Mouse (Mus musculus) forebrain, embryonic 13.5 days (tissue): ENCODE results near the gene Sarm1. TPM values are rescaled to one million over a fixed set of nuclear protein-coding genes. Genes with fewer than 3 reads are reported as not detected.

ENCODE experiments used
- ATAC-seq: fragments of 200-750 bp; cut with Nextera tagmentation; 2 replicates; pipeline ENCODE4 v1.8.0; 2017
- H3K27ac ChIP-seq: fragments of 300-500 bp; sonication (generic); 2 replicates; pipeline ENCODE4 v1.5.1; 2015; ENCODE audit warnings: inconsistent platforms, mild to moderate bottlenecking, moderate library complexity
- H3K27me3 ChIP-seq: fragments of 300-500 bp; sonication (generic); 2 replicates; pipeline ENCODE4 v1.6.1; 2015; ENCODE audit warnings: mild to moderate bottlenecking, inconsistent platforms
- H3K36me3 ChIP-seq: fragments of 300-500 bp; sonication (generic); 2 replicates; pipeline ENCODE4 v1.6.1; 2015; ENCODE audit warnings: mild to moderate bottlenecking, inconsistent platforms; ENCODE audit not compliant: poor library complexity, severe bottlenecking
- H3K4me1 ChIP-seq: fragments of 300-500 bp; sonication (generic); 2 replicates; pipeline ENCODE4 v1.6.1; 2015; ENCODE audit warnings: inconsistent platforms
- H3K4me2 ChIP-seq: fragments of 300-500 bp; sonication (generic); 2 replicates; pipeline ENCODE4 v1.6.1; 2015; ENCODE audit warnings: inconsistent platforms, mild to moderate bottlenecking, moderate library complexity
- H3K4me3 ChIP-seq: fragments of 300-500 bp; sonication (generic); 2 replicates; pipeline ENCODE4 v1.5.1; 2015; ENCODE audit warnings: mild to moderate bottlenecking, inconsistent platforms
- H3K9ac ChIP-seq: fragments of 300-500 bp; sonication (generic); 2 replicates; pipeline ENCODE4 v1.6.1; 2015; ENCODE audit warnings: mild to moderate bottlenecking, inconsistent platforms
- H3K9me3 ChIP-seq: fragments of 300-500 bp; sonication (generic); replicated peaks from 2 replicates; pipeline ENCODE4 v1.6.1; 2016; ENCODE audit warnings: inconsistent platforms
- WGBS: fragments of 180-500 bp; shearing (Covaris S2); methylation state at CpG from one replicate; pipeline ENCODE4 v1.1.7; 2015; 5-methylcytosine and 5-hydroxymethylcytosine counted together
- polyA plus RNA-seq: library from polyadenylated mRNA; unstranded; fragments of >200 nt; fragmentation: Nextera tagmentation; extraction: Ambion mirVana; gene quantifications from 2 replicates; pipeline ENCODE4 v1.2.1, GENCODE M21; 2015

The Sarm1 gene
- polyA plus RNA-seq, 1 experiment from 2014 or later, result 34.6 TPM

DNA sequence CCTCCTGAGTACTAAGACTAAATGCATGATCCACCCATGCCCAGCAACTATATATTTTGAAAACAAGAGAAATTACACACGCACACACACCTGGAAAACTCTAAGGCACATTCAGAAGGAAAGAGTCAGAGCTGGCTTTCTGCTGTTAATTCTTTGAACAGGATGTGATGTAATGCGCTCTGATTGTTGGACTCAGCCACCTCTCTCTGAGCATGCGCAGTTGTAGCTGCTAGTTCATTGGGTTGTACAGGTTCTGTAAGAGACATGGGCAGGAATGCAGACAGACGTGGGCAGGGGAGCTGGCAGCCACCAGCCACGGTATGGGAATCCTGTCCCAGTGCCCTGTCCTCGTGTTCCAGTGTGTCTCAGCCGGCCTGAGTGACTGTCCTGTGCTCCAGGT, 43.3 kb downstream of the Sarm1 start:
- no peak for ATAC-seq
- no peaks in the 10 kb centered on the region for H3K36me3 ChIP-seq
- no peaks in the 10 kb centered on the region for H3K9me3 ChIP-seq
- peaks cover 3% of the 10 kb centered on the region; the same call in 1 of the 2 replicates for H3K27me3 ChIP-seq
- no peaks in the 10 kb centered on the region for H3K4me1 ChIP-seq
- H3K4me3 ChIP-seq, result no peak overlapping the region
- 66% methylated on average over 7 of the region's 7 CpGs for WGBS
- H3K9ac ChIP-seq, result no peak overlapping the region
- no peak overlapping the region for H3K27ac ChIP-seq
- no peak overlapping the region for H3K4me2 ChIP-seq

DNA sequence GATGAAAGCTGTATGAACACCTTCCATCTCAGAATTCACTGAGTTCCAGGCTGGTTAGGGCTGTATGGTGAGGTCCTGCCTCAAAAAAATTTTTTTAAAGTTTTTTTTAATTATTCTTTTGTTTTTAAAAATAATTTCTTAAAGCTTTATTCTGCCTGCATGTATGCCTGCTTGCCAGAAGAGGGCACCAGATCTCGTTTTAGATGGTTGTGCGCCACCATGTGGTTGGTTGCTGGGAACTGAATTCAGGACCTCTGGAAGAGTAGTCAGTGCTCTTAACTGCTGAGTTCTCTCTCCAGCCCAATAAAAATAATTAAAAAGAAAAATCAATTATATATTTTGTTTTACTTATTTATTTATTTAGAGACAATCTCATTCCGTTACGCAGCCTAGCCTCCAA, 43.9 kb downstream of the Sarm1 start:
- no peak for ATAC-seq
- no peak overlapping the region for H3K4me3 ChIP-seq
- no peaks in the 10 kb centered on the region for H3K9me3 ChIP-seq
- H3K27ac ChIP-seq, result no peak overlapping the region
- H3K27me3 ChIP-seq, result peaks cover 3% of the 10 kb centered on the region; the same call in 1 of the 2 replicates
- no peaks in the 10 kb centered on the region for H3K36me3 ChIP-seq
- no peak overlapping the region for H3K4me2 ChIP-seq
- H3K4me1 ChIP-seq, result no peaks in the 10 kb centered on the region
- H3K9ac ChIP-seq, result no peak overlapping the region
- 5% methylated on average over 4 of the region's 4 CpGs for WGBS

DNA sequence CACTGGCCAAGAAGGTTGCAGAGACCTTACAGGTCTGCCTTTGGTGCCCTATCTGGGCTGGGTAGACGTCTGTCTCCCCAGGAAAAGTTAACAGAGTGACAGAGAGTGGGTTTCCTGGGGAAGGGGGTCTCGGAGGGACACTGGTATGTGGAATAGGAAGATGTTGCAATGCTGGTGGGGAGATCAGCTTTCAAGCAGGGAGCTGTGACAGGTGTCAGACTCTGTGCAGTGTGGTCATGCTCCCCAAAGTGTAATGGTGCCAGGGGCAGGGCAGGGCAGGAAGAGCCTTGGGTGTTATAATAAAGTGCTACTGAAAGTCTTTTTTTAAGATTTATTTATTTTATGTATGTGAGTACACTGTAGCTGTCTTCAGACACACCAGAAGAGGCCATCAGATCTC, 47.2 kb downstream of the Sarm1 start:
- Histone ChIP-seq H3K9me3 (no peaks in the 10 kb centered on the region), H3K9ac (no peak overlapping the region), H3K27ac (no peak overlapping the region), H3K4me3 (no peak overlapping the region), H3K27me3 (peaks cover 3% of the 10 kb centered on the region; the same call in 1 of the 2 replicates), H3K36me3 (no peaks in the 10 kb centered on the region), H3K4me2 (no peak overlapping the region), H3K4me1 (no peaks in the 10 kb centered on the region)
- no peak for ATAC-seq
- WGBS, result 56% methylated on average over 2 of the region's 2 CpGs

DNA sequence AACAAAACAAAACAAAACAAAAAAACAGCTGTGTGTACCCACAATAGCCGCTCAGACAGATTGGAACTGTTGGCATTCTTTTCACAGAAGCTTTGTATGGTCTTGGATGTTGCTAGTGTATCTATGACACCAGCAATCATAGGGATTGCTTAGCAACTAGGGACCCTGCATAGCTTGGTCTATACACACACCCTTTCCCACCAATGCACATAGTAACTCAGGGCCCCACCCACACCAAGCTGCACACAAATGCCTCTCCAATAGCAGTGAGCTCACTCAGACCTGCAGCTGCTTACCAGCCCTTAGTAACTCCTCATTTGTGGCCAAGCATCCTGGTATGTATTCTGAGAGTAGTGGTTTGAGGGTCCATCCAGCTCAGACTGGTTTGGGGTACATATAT, 49.3 kb downstream of the Sarm1 start:
- Histone ChIP-seq H3K4me1 (no peaks in the 10 kb centered on the region), H3K36me3 (no peaks in the 10 kb centered on the region), H3K9ac (no peak overlapping the region), H3K27me3 (peaks cover 3% of the 10 kb centered on the region; the same call in 1 of the 2 replicates), H3K9me3 (no peaks in the 10 kb centered on the region), H3K4me3 (no peak overlapping the region), H3K4me2 (no peak overlapping the region), H3K27ac (no peak overlapping the region)
- no peak for ATAC-seq
- 91% methylated on average over 1 of the region's 1 CpGs for WGBS

DNA sequence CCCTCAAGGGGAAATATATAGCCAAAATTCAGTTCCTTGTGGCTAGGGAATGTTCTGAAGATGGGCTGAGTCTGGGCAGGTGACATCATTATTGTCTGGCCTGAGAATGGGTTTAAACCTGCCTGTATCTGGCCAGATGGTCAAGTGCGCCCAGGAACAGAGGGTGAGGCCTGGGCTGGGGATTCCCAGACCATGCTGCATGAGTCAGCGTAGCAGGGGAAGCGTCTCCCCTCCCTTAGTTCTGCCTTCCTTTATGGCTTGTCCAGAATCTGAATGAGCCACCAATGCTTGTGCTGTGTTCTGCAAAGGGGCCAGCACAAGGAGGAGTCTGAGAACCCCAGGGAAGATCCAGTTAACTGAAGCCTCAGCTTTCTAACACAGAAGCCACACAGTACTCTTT, 50.4 kb downstream of the Sarm1 start:
- Histone ChIP-seq H3K27me3 (peaks cover 3% of the 10 kb centered on the region; the same call in 1 of the 2 replicates), H3K4me1 (no peaks in the 10 kb centered on the region), H3K9me3 (no peaks in the 10 kb centered on the region), H3K27ac (no peak overlapping the region), H3K9ac (no peak overlapping the region), H3K36me3 (no peaks in the 10 kb centered on the region), H3K4me2 (no peak overlapping the region), H3K4me3 (no peak overlapping the region)
- no peak for ATAC-seq
- 80% methylated on average over 3 of the region's 3 CpGs for WGBS

DNA sequence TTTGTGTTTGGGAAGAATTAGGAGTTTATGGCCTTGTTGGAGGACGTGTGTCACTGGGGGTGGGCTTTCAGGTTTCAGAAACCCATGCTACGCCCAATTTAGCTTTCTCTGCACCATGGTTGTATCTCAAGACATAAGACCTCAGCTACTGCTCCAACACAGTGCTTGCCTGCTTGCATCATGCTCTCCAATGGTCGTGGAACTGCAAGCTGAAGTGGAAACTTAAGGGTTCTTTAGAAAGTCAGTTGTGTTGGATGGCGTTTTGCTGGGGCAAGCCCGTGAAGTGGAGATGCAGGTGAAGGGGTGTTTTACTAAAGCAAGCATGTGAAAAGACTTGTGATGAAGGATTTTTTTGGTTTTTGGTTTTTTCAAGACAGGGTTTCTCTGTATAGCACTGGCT, 54.4 kb downstream of the Sarm1 start:
- no peaks in the 10 kb centered on the region for H3K27me3 ChIP-seq
- H3K4me3 ChIP-seq, result no peak overlapping the region
- H3K27ac ChIP-seq, result no peak overlapping the region
- no peak for ATAC-seq
- no peaks in the 10 kb centered on the region for H3K9me3 ChIP-seq
- WGBS, result 86% methylated on average over 5 of the region's 5 CpGs
- no peaks in the 10 kb centered on the region for H3K36me3 ChIP-seq
- H3K4me1 ChIP-seq, result no peaks in the 10 kb centered on the region
- no peak overlapping the region for H3K4me2 ChIP-seq
- no peak overlapping the region for H3K9ac ChIP-seq

DNA sequence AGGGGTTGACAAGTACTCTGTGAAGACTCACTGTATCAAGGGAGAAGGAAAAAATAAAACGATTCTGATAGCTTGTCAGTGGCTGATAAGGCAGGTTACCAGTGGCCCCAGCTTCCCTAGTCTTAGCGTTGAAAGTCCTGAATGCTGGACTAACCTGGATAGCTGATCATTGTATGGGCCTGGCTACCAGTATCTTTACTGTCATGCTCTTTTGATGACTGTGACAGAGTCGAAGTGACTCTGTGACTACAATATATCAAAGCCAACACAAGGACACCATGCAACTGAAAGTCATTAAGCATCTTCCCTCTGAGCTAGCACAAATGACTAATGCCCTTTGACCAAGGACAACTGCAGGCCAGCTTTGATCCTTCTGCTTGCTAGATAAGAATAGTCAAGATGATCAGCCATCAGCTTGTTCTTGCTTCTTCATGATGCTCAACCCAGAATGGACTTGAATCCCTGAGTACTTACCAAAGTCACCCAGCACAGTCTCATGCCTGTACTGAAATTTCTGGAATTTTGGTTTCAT, 59.1 kb downstream of the Sarm1 start:
- no peak overlapping the region for H3K27ac ChIP-seq
- peaks cover 5% of the 10 kb centered on the region; the same call in 1 of the 2 replicates for H3K4me1 ChIP-seq
- no peaks in the 10 kb centered on the region for H3K9me3 ChIP-seq
- no peaks in the 10 kb centered on the region for H3K36me3 ChIP-seq
- H3K27me3 ChIP-seq, result no peaks in the 10 kb centered on the region
- H3K4me2 ChIP-seq, result no peak overlapping the region
- H3K4me3 ChIP-seq, result no peak overlapping the region
- H3K9ac ChIP-seq, result no peak overlapping the region
- WGBS, result 83% methylated on average over 3 of the region's 3 CpGs
- no peak for ATAC-seq

DNA sequence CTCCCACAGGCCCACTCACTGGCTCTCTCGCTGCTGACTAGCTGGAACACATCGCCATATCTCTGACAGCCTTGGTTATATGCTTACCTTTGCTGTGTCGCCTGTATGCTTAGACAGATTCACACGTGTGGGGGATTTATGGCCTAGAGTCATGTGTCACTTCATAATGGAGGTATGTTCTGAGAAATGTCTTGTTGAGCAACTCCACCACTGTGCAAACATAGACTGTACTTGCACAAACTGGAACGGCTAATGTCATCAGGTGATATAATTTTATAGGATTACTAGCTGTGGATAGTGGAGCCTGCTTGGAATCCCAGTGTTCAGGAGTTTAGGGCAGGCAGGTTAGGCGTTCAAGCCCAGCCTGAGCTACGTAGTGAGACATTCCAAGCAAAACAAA, 60.4 kb downstream of the Sarm1 start:
- H3K27ac ChIP-seq, result no peak overlapping the region
- WGBS, result 92% methylated on average over 7 of the region's 7 CpGs

DNA sequence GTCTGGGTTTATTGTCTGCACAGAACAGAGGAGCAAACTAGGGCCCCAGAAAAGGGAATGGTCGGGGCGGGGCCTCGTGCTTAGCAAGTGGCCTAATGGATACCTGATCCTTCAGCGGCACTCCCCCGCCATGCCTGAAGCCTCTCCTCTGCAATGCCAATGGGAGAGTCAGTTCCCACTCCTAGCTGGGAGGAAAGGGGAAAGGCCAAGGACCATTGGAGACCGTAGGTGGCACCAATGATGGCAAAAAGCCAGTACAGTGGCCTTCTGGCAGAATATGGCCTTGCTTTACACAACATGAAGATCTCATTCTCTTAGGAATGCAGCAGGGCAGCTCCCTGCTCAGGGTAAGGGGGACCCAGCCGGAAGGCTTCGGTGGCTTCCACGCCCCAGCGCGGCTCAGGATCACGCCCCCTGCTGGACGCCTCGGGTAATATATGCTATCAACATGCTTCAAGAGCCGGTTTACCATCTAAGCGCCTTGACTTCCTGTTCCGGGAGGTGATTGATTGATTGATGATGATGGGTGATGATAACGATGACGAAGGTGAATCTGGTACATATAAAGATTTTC, 61.7 kb downstream of the Sarm1 start:
- WGBS, result 7% methylated on average over 19 of the region's 19 CpGs
- H3K4me2 ChIP-seq, result peak overlapping the region; percentile 19
- no peak overlapping the region for H3K4me3 ChIP-seq
- H3K27ac ChIP-seq, result no peak overlapping the region
- H3K27me3 ChIP-seq, result no peaks in the 10 kb centered on the region
- no peak overlapping the region for H3K9ac ChIP-seq
- ATAC-seq, result no peak
- no peaks in the 10 kb centered on the region for H3K36me3 ChIP-seq
- H3K4me1 ChIP-seq, result peaks cover 5% of the 10 kb centered on the region; the same call in 1 of the 2 replicates
- H3K9me3 ChIP-seq, result no peaks in the 10 kb centered on the region

More for the DNA sequence above, 60.4 kb downstream of the Sarm1 start:
- no peak overlapping the region for H3K9ac ChIP-seq
- no peaks in the 10 kb centered on the region for H3K9me3 ChIP-seq
- H3K36me3 ChIP-seq, result no peaks in the 10 kb centered on the region
- no peak for ATAC-seq
- no peaks in the 10 kb centered on the region for H3K27me3 ChIP-seq
- H3K4me3 ChIP-seq, result no peak overlapping the region
- peaks cover 5% of the 10 kb centered on the region; the same call in 1 of the 2 replicates for H3K4me1 ChIP-seq
- H3K4me2 ChIP-seq, result no peak overlapping the region

DNA sequence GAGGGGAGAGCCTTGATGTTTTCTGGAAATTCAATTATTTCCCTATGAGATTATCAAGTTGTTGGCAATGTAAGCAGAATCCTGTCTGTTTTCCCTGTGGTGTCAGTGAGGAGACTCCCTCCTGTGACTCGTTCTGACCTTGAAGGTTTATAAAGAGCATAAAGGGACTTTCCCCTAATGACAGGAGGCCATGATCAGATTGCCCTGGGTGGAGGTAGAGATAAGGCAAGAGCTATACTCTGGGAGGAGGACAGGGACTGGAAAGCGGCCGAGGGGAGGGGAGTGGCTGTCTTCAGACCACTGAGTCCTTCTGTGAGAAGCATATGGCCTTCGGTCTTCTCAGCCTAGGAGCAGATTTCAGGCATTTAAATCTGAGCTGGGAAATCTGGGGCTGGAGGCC, 63.5 kb downstream of the Sarm1 start:
- no peaks in the 10 kb centered on the region for H3K27me3 ChIP-seq
- H3K36me3 ChIP-seq, result no peaks in the 10 kb centered on the region
- H3K27ac ChIP-seq, result no peak overlapping the region
- no peak overlapping the region for H3K4me2 ChIP-seq
- 80% methylated on average over 4 of the region's 4 CpGs for WGBS
- H3K4me1 ChIP-seq, result peaks cover 5% of the 10 kb centered on the region; the same call in 1 of the 2 replicates
- no peak overlapping the region for H3K9ac ChIP-seq
- no peaks in the 10 kb centered on the region for H3K9me3 ChIP-seq
- no peak for ATAC-seq
- H3K4me3 ChIP-seq, result no peak overlapping the region

DNA sequence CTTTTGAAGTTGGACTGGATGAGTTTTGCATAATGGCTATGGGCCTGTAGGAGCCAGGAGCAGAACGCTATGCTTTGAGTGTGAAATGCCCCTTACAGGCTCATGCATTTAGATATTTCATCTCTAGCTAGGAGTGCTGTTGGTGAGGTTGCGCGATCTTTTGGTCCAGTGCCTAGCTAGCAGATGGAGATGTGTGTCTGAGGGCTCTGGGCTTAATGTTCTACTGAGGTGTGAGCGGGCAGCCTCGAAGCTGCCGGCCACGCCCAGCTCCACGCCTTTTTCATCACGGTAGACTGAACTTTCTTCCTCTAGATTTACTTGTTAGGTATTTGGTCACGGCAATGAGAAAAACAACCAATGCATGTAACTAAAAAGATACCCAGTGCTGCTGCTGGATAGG, 66.4 kb downstream of the Sarm1 start:
- no peak for ATAC-seq

DNA sequence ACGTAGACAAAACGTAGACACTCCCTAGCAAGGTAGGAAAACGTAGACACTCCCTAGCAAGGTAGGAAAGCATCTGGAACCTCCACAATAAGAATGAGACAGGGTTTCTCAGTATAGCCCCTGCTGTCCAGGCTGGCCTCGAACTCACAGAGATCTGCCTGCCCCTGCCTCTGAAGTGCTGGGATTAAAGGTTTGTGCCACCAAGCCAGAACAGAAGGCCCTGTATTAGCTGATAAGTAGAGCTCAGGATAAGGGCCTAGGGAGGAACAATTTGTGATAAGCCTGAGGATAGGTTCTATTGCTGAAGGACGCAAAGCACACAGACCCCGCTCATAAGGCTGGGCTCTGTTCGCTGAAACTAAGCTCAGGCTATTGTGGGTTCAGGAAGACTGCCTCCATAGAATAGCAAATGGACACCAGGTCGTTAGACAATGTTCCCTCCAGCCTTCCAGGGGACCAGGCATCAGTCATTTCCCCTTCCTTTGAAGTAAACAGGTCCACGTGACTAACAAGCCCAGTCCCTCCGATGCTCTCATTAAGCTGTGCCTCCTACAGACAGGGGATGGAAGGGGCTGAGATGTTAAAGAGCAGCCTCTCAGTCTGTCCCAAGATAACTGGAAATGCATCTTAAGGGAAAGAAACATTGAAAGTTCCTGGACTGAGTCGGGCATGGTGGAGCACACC, 67.2 kb downstream of the Sarm1 start:
- Histone ChIP-seq H3K9me3 (no peaks in the 10 kb centered on the region), H3K36me3 (no peaks in the 10 kb centered on the region), H3K4me3 (no peak overlapping the region), H3K27ac (no peak overlapping the region), H3K4me2 (no peak overlapping the region), H3K4me1 (no peaks in the 10 kb centered on the region), H3K27me3 (no peaks in the 10 kb centered on the region), H3K9ac (no peak overlapping the region)
- 53% methylated on average over 11 of the region's 11 CpGs for WGBS
- ATAC-seq, result no peak

More for the DNA sequence above, 66.4 kb downstream of the Sarm1 start:
- 92% methylated on average over 10 of the region's 10 CpGs for WGBS
- Histone ChIP-seq H3K27me3 (no peaks in the 10 kb centered on the region), H3K9ac (no peak overlapping the region), H3K9me3 (no peaks in the 10 kb centered on the region), H3K4me2 (no peak overlapping the region), H3K4me3 (no peak overlapping the region), H3K4me1 (peaks cover 5% of the 10 kb centered on the region; the same call in 1 of the 2 replicates), H3K27ac (no peak overlapping the region), H3K36me3 (no peaks in the 10 kb centered on the region)
